8 mouse cellular contexts compared by ENCODE assay signal in the genomic region with DNA sequence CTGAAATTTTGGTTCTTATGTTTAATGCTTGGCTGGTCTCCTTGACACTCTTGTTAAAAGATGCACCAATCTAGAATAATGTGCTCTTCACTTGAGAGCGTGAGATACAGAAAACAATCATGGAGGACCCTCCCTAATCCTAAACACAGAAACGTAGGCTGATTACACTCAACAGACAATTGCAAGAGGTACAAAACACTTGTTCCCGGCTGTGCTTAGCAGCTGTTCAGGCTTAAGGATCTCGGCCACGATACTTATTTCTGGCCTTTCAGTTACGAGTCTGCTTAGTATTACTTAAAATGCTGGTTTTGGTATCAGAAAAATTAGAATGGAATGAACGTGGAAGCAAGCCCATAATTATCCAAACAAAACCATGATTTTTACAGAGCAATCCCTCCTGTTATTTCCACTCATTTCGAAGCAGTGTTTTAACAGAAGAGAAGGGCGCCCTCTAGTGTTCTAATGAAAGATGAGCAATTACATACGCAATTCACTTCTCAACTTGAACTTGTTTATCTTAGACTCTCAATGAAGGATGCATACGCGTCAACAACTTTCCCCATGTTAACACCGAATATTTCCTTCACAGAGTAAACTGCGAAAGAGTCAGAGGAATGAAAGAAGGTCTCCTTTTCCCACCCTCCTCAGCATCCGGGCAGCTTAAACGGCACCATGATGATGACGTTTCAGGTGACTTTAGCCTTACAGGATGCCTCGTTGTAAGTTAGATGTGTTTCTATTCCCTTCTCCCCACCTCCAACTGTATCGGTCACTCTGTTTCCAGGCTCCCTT.
DNase-seq lines count a peak whose midpoint lies in the region; ATAC-seq and TF ChIP-seq lines count a peak whose summit lies in the region.

No protein-coding gene starts in this region.

- no peaks in the 10 kb centered on the region for H3K4me1 ChIP-seq in E14TG2a.4 (replicated peaks; ENCODE audit: low read depth, low read length)
- no peaks in the 10 kb centered on the region for H3K4me1 ChIP-seq in limb, embryonic 14.5 days (ENCODE audit: control insufficient read depth, insufficient read depth, low read length)

- DNase-seq in frontal cortex, adult 2 months (ENCODE audit: extremely low spot score in 1 of 2, low spot score in 1 of 2): peak; percentile 22 to 85
- no peak for DNase-seq in frontal cortex, postnatal 25 days (ENCODE audit: low spot score in 2 of 2)
- peak; percentile 4 to 8 for DNase-seq in cerebellum, postnatal 25 days
- peak; percentile 11 for DNase-seq in heart, postnatal 4 days
- DNase-seq in limb, embryonic 14.5 days (ENCODE audit: low spot score): peak; percentile 93
- peak; percentile 80 for DNase-seq in retina, postnatal 1 day
- no peak for DNase-seq in ovary, adult 18-20 months (ENCODE audit: low spot score)

- no peaks in the 10 kb centered on the region for H3K9me3 ChIP-seq in E14TG2a.4 (ENCODE audit: low read length)
- H3K9me3 ChIP-seq in limb, embryonic 14.5 days (ENCODE audit: control insufficient read depth, low read length): no peaks in the 10 kb centered on the region

- no peak overlapping the region for H3K4me2 ChIP-seq in limb, embryonic 14.5 days (replicated peaks; ENCODE audit: low read depth, low read length, severe bottlenecking)

- 40% methylated on average over 19 of the region's 19 CpGs for WGBS in limb, embryonic 14.5 days

- H3K36me3 ChIP-seq in E14TG2a.4 (ENCODE audit: insufficient read depth, low read length): no peaks in the 10 kb centered on the region
- no peaks in the 10 kb centered on the region for H3K36me3 ChIP-seq in limb, embryonic 14.5 days (ENCODE audit: control insufficient read depth, insufficient read depth, low read length)

- H3K9ac ChIP-seq in limb, embryonic 14.5 days (ENCODE audit: low read depth, low read length, severe bottlenecking): no peak overlapping the region

- no peak for TF ChIP-seq POLR2A in limb, embryonic 14.5 days (IDR thresholded peaks at IDR 0.05; ENCODE audit: borderline replicate concordance, extremely low read depth, insufficient read depth, insufficient read length)

- peak; percentile 72 for TF ChIP-seq CTCF in E14TG2a.4 (conservative IDR thresholded peaks at IDR 0.05; ENCODE audit: low read length)

- H3K27me3 ChIP-seq in E14TG2a.4 (ENCODE audit: insufficient read depth, low read length): no peaks in the 10 kb centered on the region
- H3K27me3 ChIP-seq in limb, embryonic 14.5 days (ENCODE audit: control insufficient read depth, insufficient read depth, low read length): no peaks in the 10 kb centered on the region

- peak; percentile 57; the same call in 1 of the 2 replicates for ATAC-seq in limb, embryonic 14.5 days (ENCODE audit: low FRiP score, low read depth)

- no peak overlapping the region for H3K4me3 ChIP-seq in E14TG2a.4 (replicated peaks; ENCODE audit: low read length)
- H3K4me3 ChIP-seq in limb, embryonic 14.5 days (replicated peaks; ENCODE audit: low read length): no peak overlapping the region

- no peak overlapping the region for H3K27ac ChIP-seq in limb, embryonic 14.5 days (replicated peaks; ENCODE audit: low read depth, low read length)

Comparison
In these comparisons a context has a peak if more than half of its experiments do, and no peak if none do; other contexts are left out.
1. DNase-seq: peak in frontal cortex, adult 2 months (2 of 2), cerebellum, postnatal 25 days (2 of 2), heart, postnatal 4 days (single experiment), limb, embryonic 14.5 days (single experiment) and retina, postnatal 1 day (single experiment); none in frontal cortex, postnatal 25 days (0 of 2) and ovary, adult 18-20 months (single experiment).